Mouse (Mus musculus) heart, postnatal 14 days (tissue): ENCODE measurements around the gene Armcx4. TPM values are rescaled to one million over a fixed set of nuclear protein-coding genes. Genes with fewer than 3 reads are reported as not detected.

Source experiments
- DNase-seq, 2 experiments: peaks; one replicate each; pipeline ENCODE4 v3.0.0; 2021 to 2022
- intact Hi-C: fragments of 180-260 bp; cut with DNase I; formaldehyde crosslinking; loops from one replicate; pipeline ENCODE4 v1.15.1; 2025
- total RNA-seq, 2 experiments: library from RNA; stranded (reverse); gene quantifications; 2 replicates each; pipeline ENCODE4 v1.2.3; 2021

The Armcx4 gene
- total RNA-seq, 2 experiments from 2014 or later: 11.7 to 12.1 TPM

GRCm38 (mm10) chrX:134739160-134739559 is 52.8 kb downstream of the Armcx4 start:
- DNase-seq: no peak
- intact Hi-C loops: no loop called here

- intact Hi-C loops: no loop called here
- no peak for DNase-seq
Observed at GRCm38 (mm10) chrX:134741862-134742261, 55.5 kb downstream of the Armcx4 start.

Other genes starting within 250 kb of the Armcx4 start
- not detected for gene Taf7l, start 210.0 kb upstream of the Armcx4 start, total RNA-seq
- 10 to 100 TPM; 22.3 to 26.6 TPM for gene Timm8a1, start 144.7 kb upstream of the Armcx4 start, total RNA-seq
- 1 to 10 TPM in 1 of 2 experiments, under 1 TPM in 1; 0.88 to 1.5 TPM for gene Btk, start 102.9 kb upstream of the Armcx4 start, total RNA-seq
- gene Rpl36a, start 100.9 kb upstream of the Armcx4 start, total RNA-seq: 100 to 1,000 TPM; 131 to 137 TPM
- 1 to 10 TPM; 1.7 to 1.9 TPM for gene Gla, start 85.4 kb upstream of the Armcx4 start, total RNA-seq
- gene Hnrnph2, start 85.3 kb upstream of the Armcx4 start, total RNA-seq: 10 to 100 TPM; 75.7 to 76.5 TPM
- 1 to 10 TPM; 7.4 to 7.8 TPM for gene Armcx1, start 31.4 kb downstream of the Armcx4 start, total RNA-seq
- gene Armcx6, start 64.9 kb downstream of the Armcx4 start, total RNA-seq: 1 to 10 TPM; 1.7 to 2.5 TPM
- 10 to 100 TPM; 27.2 to 29.0 TPM for gene Armcx3, start 70.1 kb downstream of the Armcx4 start, total RNA-seq
- 10 to 100 TPM; 15.6 to 15.8 TPM for gene Armcx2, start 122.7 kb downstream of the Armcx4 start, total RNA-seq